Mouse (Mus musculus) embryonic facial prominence, embryonic 11.5 days (tissue): ENCODE data around the gene Sell. TPM values are rescaled to one million over a fixed set of nuclear protein-coding genes. Genes with fewer than 3 reads are reported as not detected.

Experiments used
- ATAC-seq: fragments of 200-750 bp; cut with Nextera tagmentation; replicated peaks from 2 replicates; pipeline ENCODE4 v1.8.0; 2017; ENCODE audit warnings: low read depth; ENCODE audit not compliant: insufficient number of reproducible peaks, low FRiP score, low TSS enrichment
- DNase-seq: peaks from one replicate; pipeline ENCODE4 v3.0.0-alpha.2; 2015; ENCODE audit warnings: low spot score
- H3K27ac ChIP-seq: fragments of 300-500 bp; sonication (generic); replicated peaks from 2 replicates; pipeline ENCODE4 v1.5.1; 2014; ENCODE audit warnings: mild to moderate bottlenecking, low read depth, low read length, control low read depth
- H3K27me3 ChIP-seq: fragments of 300-500 bp; sonication (generic); 2 replicates; pipeline ENCODE4 v1.6.1; 2014; ENCODE audit warnings: mild to moderate bottlenecking, low read length, moderate library complexity, mixed read lengths; ENCODE audit not compliant: control insufficient read depth, insufficient read depth
- H3K36me3 ChIP-seq: fragments of 300-500 bp; sonication (generic); replicated peaks from 2 replicates; pipeline ENCODE4 v1.6.1; 2014; ENCODE audit warnings: low read depth, mild to moderate bottlenecking, low read length, moderate library complexity, mixed read lengths; ENCODE audit not compliant: control insufficient read depth, insufficient read depth
- H3K4me1 ChIP-seq: fragments of 300-500 bp; sonication (generic); 2 replicates; pipeline ENCODE4 v1.6.1; 2014; ENCODE audit warnings: low read length, mixed read lengths; ENCODE audit not compliant: control insufficient read depth, insufficient read depth
- H3K4me2 ChIP-seq: fragments of 300-500 bp; sonication (generic); 2 replicates; pipeline ENCODE4 v1.6.1; 2014; ENCODE audit warnings: low read depth, mild to moderate bottlenecking, control low read depth, low read length, moderate library complexity
- H3K4me3 ChIP-seq: fragments of 300-500 bp; sonication (generic); 2 replicates; pipeline ENCODE4 v1.5.1; 2014; ENCODE audit warnings: low read depth, low read length, control low read depth
- H3K9ac ChIP-seq: fragments of 300-500 bp; sonication (generic); replicated peaks from 2 replicates; pipeline ENCODE4 v1.6.1; 2014; ENCODE audit warnings: mild to moderate bottlenecking, control low read depth, low read length
- H3K9me3 ChIP-seq: fragments of 300-500 bp; sonication (generic); replicated peaks from 2 replicates; pipeline ENCODE4 v1.6.1; 2016; ENCODE audit warnings: mild to moderate bottlenecking, low read length, inconsistent platforms, mixed read lengths; ENCODE audit not compliant: control insufficient read depth
- WGBS: fragments of 180-500 bp; shearing (Covaris S2); extraction: QIAGEN DNeasy Blood & Tissue Kit; methylation state at CpG from one replicate; pipeline ENCODE4 v1.1.7; 2014; 5-methylcytosine and 5-hydroxymethylcytosine counted together
- polyA plus RNA-seq: library from polyadenylated mRNA; unstranded; fragments of >200 nt; fragmentation: Nextera tagmentation; extraction: Ambion mirVana; gene quantifications from 2 replicates; pipeline ENCODE4 v1.2.1, GENCODE M21; 2014

The Sell gene
- polyA plus RNA-seq, 1 experiment from 2014 or later = 0.13 TPM

- no peak for ATAC-seq
- WGBS = 54% methylated on average over 3 of the region's 3 CpGs
Measured at GRCm38 (mm10) chr1:164063745-164064144, 2.0 kb downstream of the Sell start.

DNA sequence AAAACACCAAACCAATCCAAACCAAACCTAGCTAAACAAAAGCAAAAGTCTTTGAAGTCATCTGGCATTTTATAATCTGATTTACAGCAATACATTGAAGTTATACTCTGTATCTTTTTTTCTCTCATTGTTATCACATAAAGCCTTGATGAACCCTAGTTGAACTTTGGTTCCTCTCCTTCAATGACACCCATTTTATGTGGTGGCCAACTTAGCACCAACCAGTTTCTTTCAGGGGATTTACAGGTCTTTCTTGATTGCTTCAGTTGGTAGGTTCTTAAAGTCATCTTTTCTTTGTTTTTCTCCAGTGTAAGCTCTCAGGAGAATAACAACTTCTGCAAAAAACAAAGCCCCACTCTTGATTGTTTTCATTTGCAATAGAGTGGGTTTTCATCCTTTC is 7.5 kb downstream of the Sell start:
- no peak overlapping the region for H3K4me3 ChIP-seq
- no peaks in the 10 kb centered on the region for H3K9me3 ChIP-seq
- no peaks in the 10 kb centered on the region for H3K36me3 ChIP-seq
- H3K4me1 ChIP-seq = no peaks in the 10 kb centered on the region
- ATAC-seq = no peak
- H3K9ac ChIP-seq = no peak overlapping the region
- H3K4me2 ChIP-seq = no peak overlapping the region
- DNase-seq = no peak
- no peak overlapping the region for H3K27ac ChIP-seq
- no peaks in the 10 kb centered on the region for H3K27me3 ChIP-seq

More at GRCm38 (mm10) chr1:164063745-164064144, 2.0 kb downstream of the Sell start:
- DNase-seq = no peak
- Histone ChIP-seq H3K9ac (no peak overlapping the region), H3K36me3 (no peaks in the 10 kb centered on the region), H3K27me3 (no peaks in the 10 kb centered on the region), H3K27ac (no peak overlapping the region), H3K4me1 (no peaks in the 10 kb centered on the region), H3K4me3 (no peak overlapping the region), H3K9me3 (no peaks in the 10 kb centered on the region), H3K4me2 (no peak overlapping the region)

DNA sequence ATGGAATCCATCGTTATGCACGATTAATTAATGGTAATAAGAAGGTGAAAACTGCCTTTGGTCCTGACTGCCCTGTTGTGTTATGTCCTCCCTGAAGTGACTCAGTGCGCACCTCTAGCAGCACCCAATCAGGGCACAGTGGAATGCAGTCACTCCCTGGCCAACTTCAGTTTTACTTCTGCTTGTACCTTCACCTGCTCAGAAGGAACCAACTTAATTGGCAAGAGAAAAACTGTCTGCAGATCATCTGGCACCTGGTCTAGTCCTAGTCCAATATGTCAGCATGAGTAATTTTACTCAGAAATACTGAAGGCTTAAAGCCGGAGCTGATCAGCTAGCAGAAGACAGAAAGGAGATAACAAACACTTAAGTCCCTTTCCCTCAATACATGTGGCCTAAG is 8.7 kb downstream of the Sell start:
- Histone ChIP-seq H3K36me3 (no peaks in the 10 kb centered on the region), H3K9me3 (no peaks in the 10 kb centered on the region), H3K4me3 (no peak overlapping the region), H3K9ac (no peak overlapping the region), H3K4me1 (no peaks in the 10 kb centered on the region), H3K4me2 (no peak overlapping the region), H3K27me3 (no peaks in the 10 kb centered on the region), H3K27ac (no peak overlapping the region)
- 89% methylated on average over 4 of the region's 4 CpGs for WGBS
- ATAC-seq (no peak), DNase-seq (no peak)

GRCm38 (mm10) chr1:164071111-164071510 is 9.3 kb downstream of the Sell start:
- DNase-seq (no peak), ATAC-seq (no peak)
- WGBS = 80% methylated on average over 7 of the region's 7 CpGs
- no peak overlapping the region for H3K4me3 ChIP-seq
- H3K9me3 ChIP-seq = no peaks in the 10 kb centered on the region
- H3K4me2 ChIP-seq = no peak overlapping the region
- no peak overlapping the region for H3K27ac ChIP-seq
- H3K36me3 ChIP-seq = no peaks in the 10 kb centered on the region
- H3K27me3 ChIP-seq = no peaks in the 10 kb centered on the region
- no peaks in the 10 kb centered on the region for H3K4me1 ChIP-seq
- no peak overlapping the region for H3K9ac ChIP-seq

- H3K9me3 ChIP-seq = no peaks in the 10 kb centered on the region
- DNase-seq = no peak
- H3K27me3 ChIP-seq = no peaks in the 10 kb centered on the region
- no peak overlapping the region for H3K4me3 ChIP-seq
- H3K4me2 ChIP-seq = no peak overlapping the region
- H3K27ac ChIP-seq = no peak overlapping the region
- no peak overlapping the region for H3K9ac ChIP-seq
- no peaks in the 10 kb centered on the region for H3K36me3 ChIP-seq
- no peaks in the 10 kb centered on the region for H3K4me1 ChIP-seq
- ATAC-seq = no peak
- WGBS = 94% methylated on average over 4 of the region's 4 CpGs
Measured at GRCm38 (mm10) chr1:164072001-164072400, 10.2 kb downstream of the Sell start.

GRCm38 (mm10) chr1:164073091-164073490 is 11.3 kb downstream of the Sell start:
- Histone ChIP-seq H3K4me1 (no peaks in the 10 kb centered on the region), H3K36me3 (no peaks in the 10 kb centered on the region), H3K9ac (no peak overlapping the region), H3K4me2 (no peak overlapping the region), H3K4me3 (no peak overlapping the region), H3K27me3 (no peaks in the 10 kb centered on the region), H3K9me3 (no peaks in the 10 kb centered on the region), H3K27ac (no peak overlapping the region)
- DNase-seq (no peak), ATAC-seq (no peak)
- WGBS = 85% methylated on average over 9 of the region's 9 CpGs

DNA sequence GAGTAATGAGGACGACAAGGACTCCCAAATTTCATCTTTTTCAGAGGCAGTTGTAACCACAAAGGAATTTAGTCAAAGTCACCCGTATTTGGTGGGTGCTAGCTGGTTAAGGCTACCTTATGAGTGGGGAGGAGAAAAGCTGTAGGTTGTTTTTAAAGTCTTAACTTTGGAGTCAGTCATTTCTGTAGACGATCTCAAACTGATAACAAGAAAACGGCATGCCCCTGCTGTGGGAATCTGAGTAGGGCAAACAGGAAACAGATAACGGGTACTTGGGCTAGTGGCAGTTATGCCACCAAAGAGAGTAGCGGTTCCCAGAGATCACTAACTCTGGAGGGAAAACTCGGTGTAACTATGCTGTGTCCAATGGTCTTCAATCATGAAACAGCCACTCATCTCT is 12.0 kb downstream of the Sell start:
- Histone ChIP-seq H3K9me3 (no peaks in the 10 kb centered on the region), H3K4me1 (no peaks in the 10 kb centered on the region), H3K4me3 (no peak overlapping the region), H3K9ac (no peak overlapping the region), H3K27ac (no peak overlapping the region), H3K4me2 (no peak overlapping the region), H3K27me3 (no peaks in the 10 kb centered on the region), H3K36me3 (no peaks in the 10 kb centered on the region)
- no peak for DNase-seq
- ATAC-seq = no peak
- 83% methylated on average over 7 of the region's 7 CpGs for WGBS

- no peak overlapping the region for H3K9ac ChIP-seq
- 85% methylated on average over 2 of the region's 2 CpGs for WGBS
- H3K27me3 ChIP-seq = no peaks in the 10 kb centered on the region
- ATAC-seq = no peak
- H3K36me3 ChIP-seq = no peaks in the 10 kb centered on the region
- no peak overlapping the region for H3K4me3 ChIP-seq
- H3K4me1 ChIP-seq = no peaks in the 10 kb centered on the region
- no peaks in the 10 kb centered on the region for H3K9me3 ChIP-seq
- no peak overlapping the region for H3K4me2 ChIP-seq
- no peak for DNase-seq
- no peak overlapping the region for H3K27ac ChIP-seq
Measured at GRCm38 (mm10) chr1:164074606-164075140, 12.9 kb downstream of the Sell start.
